Mouse (Mus musculus) heart, postnatal 36 days (tissue): Measurements from ENCODE around the gene Tstd1. TPM values are rescaled to one million over a fixed set of nuclear protein-coding genes. Genes with fewer than 3 reads are reported as not detected.
A peak's percentile ranks its signal among the peaks of the same experiment; 100 is the strongest.

ENCODE experiments used
- DNase-seq, 2 experiments: peaks; one replicate each; pipeline ENCODE4 v3.0.0; 2021 to 2022
- intact Hi-C: fragments of 180-260 bp; cut with DNase I; formaldehyde crosslinking; loops from one replicate; pipeline ENCODE4 v1.15.1; 2025
- total RNA-seq, 2 experiments: library from RNA; stranded (reverse); gene quantifications; 2 replicates each; pipeline ENCODE4 v1.2.3; 2021

The Tstd1 gene
- 1 to 10 TPM; 1.2 to 1.6 TPM for total RNA-seq

DNA sequence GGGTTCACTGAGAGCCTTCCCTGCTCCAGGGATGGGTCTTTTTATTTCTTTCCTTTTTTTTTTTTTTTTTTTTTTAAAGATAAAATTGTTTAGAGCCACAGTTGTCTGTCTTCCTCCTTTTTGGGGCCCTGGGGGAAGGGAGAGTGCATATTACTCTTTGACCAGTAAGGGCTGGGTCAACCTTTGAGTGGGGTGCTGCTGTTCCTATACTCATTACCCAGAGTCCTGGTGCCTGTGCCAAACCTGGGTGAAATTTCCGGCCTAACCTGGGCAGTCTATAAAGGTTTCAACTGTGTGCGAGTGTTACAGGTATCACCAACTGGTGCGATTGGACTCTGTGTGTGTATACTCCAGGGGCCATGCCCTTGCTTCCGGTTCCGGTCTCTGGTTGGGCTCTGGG is at the start of gene Tstd1:
Gene Tstd1, plus strand, starts transcription at position 213 of the 400 bp plus-strand sequence.
- DNase-seq, result no peak
- intact Hi-C loops, result no loop called here

DNA sequence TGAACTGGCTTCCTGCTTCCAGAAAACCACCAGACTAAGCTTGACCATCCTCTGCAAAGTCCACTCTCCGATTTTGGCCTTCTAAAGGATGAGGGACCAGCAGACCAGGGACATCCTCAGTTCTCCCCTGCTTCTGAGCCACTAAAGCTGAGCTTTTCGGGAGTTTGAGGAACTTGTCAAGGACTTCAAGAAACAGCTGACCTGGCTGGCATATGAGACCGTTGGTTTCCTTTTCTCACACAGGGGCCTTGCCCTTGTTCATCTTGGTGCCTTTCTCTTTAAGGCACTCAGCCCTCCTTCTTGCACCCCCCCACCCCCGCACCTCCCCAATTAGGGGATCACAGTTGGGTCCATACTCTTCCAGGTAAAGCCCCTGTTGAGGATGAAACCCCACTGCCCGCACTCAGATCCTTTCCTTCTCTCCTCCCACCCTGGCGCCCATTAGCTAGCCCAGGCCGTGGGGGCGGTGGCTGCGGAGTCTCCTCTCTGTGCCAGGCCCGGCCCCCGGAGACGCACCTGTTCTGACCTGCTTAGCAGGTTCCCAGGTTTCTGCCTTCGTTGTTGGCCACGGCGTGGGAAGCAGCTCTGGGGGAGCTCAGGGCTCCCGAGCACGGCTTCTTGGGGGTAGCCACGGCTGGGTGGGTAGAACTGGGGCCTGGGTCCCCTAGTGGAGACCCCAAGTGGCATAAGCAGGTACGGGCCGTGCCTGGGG is 48.7 kb upstream of the Tstd1 start, which contains the start of gene Nectin4:
Gene Nectin4, plus strand, starts transcription at position 255 of the 712 bp plus-strand sequence.
- DNase-seq, result no peak
- intact Hi-C loops, result no loop called here

DNA sequence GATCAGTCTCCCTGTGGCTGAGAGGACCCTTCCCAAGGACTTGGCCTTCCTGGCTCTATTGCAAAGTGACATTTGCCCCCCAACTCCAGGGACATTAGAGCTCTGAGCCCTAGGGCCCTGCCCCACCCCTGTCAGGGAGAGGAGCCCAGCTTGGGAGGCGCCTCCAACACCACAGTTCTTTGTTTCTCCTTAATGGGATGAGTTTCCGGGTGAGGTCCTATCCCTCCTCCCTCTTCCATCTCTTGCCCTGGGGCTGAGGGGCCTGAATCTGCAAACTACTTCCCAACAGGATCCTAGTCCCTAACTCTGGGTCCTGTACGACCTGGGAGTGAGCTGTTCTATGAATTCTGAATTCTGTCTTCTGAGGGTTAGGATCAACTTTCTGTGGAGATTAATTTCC is 45.8 kb upstream of the Tstd1 start:
- DNase-seq, result no peak
- intact Hi-C loops, result no loop called here

DNA sequence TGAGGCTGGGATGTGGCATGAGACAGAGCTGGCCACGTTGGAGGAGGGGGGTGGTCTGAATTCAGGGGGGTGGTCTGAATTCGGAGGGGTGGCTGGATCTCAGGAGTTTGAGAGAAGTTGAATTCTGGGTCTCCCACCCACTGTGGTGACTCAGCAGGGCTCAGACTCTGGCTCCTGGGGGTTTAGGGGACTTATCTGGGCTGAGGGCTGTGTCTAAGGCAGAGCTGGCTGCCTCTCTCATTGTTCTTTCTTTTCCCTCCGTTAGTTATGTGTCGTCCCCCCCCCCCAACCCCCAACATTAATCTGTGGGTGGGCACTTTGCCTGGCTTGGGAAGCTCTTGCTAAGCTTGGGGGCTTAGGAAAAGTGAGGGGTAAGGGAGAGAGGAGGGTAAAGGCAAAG is 44.7 kb upstream of the Tstd1 start:
- intact Hi-C loops, result no loop called here
- no peak for DNase-seq

DNA sequence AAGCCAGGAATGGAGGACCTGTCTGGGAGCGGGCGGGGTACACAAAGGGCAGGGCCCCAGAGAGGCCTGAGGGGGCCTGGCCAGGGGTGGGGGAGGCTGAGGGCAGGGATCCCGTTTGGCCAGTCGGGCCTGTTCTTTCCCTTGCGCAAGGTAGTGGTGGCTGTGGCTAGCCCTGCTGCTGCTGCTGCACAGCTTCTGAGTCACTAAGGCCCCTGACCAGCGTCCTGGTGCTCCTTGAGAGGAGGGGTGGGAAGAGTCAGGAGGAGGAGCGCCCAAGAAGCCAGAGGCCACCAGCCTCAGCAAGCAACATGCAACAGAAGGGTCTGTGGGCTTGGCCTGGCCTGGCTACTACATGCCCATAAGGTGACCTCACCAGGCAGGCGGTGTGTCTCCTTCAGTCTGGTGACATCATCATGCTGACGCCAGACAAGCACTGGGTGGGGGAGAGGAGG is 43.0 kb upstream of the Tstd1 start:
- intact Hi-C loops, result no loop called here
- no peak for DNase-seq

DNA sequence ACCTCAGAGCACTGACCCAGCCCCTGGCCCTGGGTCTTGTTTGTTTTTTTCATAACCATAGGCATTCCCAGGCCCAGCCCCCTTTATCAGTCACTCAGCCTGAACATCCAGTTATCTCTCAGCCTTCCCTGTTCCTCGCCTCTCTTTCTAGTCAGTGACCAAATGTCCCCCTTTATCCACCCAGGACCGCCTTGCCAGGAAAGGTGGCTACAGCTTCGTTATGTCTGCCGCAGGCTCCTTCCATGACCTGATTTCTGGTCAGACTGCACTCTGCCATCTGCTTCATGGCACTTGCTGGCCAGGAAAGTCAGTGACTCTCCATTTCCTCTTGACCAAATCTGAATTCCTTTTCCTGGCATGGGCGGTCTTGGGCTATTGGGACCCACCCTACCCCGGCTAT is 40.4 kb upstream of the Tstd1 start:
- intact Hi-C loops, result no loop called here
- DNase-seq, result no peak

DNA sequence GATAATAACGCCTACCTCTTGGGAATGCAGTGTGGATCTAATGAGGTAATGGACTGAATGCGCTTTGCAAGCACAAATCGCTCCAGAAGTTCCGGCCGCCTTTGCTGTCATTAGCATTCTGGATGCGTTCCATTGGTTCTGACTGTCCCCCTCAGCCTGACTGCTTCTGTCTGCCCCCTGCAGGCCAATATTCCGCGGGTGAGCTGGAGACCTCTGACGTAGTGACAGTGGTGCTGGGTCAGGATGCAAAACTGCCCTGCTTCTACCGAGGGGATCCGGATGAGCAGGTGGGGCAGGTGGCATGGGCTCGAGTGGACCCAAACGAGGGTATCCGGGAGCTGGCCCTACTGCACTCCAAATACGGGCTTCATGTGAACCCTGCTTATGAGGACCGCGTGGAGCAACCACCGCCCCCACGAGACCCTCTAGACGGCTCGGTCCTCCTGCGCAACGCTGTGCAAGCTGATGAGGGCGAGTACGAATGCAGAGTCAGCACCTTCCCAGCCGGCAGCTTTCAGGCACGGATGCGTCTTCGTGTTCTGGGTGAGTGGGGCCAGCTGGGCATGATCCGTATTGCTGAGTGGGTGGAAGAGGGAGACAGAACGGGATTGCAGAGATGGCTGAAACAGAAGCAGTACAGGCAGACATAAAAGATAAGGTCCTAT is 38.6 kb upstream of the Tstd1 start:
- intact Hi-C loops, result no loop called here
- peak; percentile 78 to 80 for DNase-seq

DNA sequence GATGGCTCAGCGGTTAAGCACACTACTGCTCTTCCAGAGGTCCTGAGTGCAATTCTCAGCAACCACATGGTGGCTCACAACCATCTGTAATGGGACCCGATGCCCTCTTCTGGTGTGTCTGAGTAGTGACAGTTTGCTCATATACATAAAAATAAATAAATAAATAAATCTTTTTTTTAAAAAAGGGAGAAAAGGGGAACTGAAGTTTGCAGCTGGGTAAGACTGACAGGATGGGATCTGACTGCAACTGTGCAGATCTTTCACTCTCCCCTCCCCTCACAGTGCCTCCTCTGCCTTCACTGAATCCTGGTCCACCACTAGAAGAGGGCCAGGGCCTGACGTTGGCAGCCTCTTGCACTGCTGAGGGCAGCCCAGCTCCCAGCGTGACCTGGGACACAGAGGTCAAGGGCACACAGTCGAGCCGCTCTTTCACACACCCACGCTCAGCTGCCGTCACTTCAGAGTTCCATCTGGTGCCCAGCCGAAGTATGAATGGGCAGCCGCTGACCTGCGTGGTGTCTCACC is 36.5 kb upstream of the Tstd1 start:
- intact Hi-C loops, result no loop called here

DNA sequence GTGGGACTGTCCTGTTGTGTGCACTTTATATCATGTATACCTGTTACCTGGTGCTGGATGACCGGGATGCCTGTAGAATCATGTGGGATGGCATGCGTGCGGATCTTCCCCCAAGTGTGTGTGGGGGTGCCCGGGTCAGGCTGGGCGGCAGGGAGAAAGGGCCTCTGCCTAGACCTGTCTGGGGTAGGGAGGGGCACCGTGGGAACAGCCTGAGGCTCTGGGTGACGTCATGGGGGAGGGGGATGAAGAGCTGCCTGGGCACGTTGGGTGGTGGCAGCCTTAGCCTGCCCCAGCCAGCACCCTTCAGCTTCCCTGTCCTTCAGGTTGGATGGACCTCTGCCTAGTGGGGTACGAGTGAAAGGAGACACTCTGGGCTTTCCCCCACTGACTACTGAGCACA is 34.3 kb upstream of the Tstd1 start:
- DNase-seq, result no peak
- intact Hi-C loops, result no loop called here

More for the DNA sequence above, 36.5 kb upstream of the Tstd1 start:
- no peak for DNase-seq

DNA sequence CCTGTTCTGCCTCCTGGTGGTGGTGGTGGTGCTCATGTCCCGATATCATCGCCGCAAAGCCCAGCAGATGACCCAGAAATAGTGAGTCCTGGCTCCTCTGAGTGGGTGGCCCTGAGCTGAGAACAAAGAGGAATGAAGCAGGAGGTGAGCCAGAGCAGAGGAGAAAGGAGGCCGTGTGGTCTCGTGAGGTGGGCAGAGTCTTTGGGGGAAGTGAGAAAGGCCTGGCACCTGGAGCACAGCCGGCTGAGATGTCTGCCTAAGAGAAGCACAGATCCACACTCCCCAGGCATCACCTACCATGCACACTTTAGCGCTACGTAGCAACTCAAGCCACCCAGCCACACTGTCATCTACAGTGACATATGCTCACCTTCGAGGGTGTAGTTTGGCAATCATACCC is 33.5 kb upstream of the Tstd1 start:
- no peak for DNase-seq
- intact Hi-C loops, result no loop called here

DNA sequence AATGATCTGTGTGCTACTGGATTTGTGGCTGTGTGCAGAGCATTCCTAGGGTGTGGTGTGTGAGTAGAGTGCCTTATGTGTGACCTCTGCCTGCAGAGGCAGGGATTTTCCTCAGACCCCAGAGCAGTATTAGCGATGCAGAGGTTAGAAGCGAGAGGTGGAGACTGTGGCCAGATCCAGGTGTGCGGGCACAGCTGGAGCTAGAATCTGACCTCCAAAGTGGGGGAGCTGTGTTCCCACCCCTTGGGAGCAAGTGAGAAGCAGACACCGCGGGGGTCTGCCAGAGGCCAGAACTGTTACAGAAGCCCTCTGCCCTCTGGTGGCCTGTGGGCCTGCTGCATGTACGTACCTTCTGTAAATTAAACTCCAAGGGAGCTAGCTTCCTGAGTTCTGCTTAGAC is 31.6 kb upstream of the Tstd1 start:
- no peak for DNase-seq
- intact Hi-C loops, result no loop called here

DNA sequence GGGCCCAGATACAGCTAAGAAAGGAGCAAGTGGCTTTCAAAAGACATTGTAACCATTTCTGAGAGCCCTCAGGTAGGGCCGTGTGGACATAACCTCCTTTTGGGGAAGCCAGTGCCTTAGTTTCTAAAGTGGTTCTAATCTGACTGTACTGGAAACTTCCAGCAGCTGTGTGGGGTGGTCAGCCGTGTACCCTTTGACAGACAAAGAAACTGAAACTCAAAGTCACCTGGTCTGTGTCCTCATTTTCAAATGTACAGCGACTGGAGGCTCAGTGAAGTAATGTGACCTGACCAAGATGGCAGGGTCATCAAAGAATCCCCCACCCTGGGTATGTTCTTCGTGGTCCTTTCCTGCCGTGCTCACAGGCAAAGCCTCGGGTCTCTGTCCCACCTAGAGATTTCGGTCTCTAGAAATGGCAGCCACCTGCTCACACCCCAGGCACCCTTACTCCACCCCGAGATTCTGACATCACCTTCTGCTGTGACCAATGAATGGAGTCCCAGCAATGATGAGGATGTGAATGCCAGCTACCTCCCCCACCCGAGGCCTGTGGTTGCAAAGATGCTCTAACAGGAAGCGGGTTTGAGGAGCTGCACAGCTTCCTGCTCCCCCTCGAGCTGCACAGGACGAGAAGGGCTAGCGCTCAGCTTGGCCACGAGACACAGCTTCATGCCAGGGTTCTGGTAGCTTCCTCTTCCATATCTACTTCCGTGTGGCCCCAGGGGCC is 30.1 kb upstream of the Tstd1 start, which contains the start of gene Arhgap30:
Gene Arhgap30, plus strand, starts transcription at position 579 of the 727 bp plus-strand sequence.
- intact Hi-C loops, result no loop called here
- peak in 1 of 2 experiments; percentile 44 for DNase-seq

DNA sequence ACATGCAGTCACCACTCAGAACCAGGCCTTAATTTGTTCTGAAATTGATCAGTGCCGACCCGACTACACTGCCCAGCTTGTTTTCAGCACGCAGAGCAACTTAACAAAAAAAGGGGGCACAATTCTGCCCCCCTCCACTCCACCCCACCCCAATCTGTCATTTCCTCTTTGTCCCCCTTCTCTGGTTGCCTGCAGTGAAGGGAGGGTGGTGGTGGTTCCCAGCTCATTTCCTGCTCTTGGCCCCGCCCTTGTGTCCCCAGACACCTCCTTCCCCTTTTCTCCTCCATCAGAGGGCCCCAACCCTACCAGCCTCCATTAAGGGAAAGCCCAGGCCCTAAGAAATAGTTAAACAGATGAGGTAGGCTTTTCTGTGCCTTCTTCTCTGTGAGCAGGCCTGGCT is 28.6 kb upstream of the Tstd1 start:
- intact Hi-C loops, result no loop called here
- DNase-seq, result peak; percentile 21 to 26

DNA sequence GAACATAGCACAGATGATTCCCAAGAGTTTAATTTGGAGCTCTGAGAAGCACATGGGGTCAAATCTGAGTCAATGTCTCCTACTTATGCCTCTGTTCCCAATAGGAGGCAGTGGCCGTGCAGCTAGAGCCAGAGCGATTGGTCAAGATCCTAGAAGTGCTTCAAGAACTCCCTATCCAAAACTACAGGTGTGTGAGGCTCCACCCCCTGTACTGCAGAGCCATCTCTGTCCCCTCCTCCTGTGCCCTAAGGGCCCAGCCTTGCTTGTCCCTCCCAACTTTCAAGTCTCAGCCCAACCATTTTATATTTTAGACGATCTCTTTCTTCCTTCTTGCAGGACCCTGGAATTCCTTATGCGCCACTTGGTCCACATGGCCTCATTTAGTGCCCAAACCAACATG is 16.9 kb upstream of the Tstd1 start:
- no peak for DNase-seq
- intact Hi-C loops, result no loop called here

DNA sequence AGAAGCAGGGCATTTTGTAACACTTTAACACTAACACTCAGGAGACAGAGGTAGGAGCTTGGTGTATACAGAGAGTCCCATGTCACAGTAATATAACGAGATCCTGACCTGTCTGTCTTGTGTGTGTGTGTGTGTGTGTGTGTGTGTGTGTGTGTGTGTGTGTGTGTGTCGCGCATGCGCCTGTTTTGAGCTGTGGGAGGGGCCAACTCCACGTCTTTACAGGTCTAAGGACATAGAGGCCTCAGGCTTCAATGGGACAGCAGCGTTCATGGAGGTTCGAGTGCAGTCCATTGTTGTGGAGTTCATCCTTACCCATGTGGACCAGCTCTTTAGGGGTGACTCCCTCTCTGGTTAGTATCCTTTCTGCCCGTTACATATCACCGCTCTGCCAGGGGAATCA is 15.7 kb upstream of the Tstd1 start:
- no peak for DNase-seq
- intact Hi-C loops, result no loop called here

DNA sequence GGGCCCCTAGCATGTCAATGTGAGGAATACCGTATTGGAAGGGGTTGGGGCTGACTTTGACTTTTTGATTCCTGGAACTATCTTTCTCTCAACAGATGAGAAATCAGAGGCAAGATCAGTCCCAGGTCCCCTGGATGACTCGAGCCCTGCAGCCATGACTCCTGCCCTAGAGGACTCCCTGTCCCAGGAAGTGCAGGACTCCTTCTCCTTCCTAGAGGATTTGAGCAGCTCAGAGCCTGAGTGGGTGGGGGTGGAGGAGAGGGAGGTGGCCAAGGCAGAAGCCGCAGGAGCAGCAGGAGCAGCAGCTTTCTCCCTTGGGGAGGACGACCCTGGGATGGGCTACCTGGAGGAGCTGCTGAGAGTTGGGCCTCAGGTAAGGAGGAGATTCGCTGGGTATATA is 11.4 kb upstream of the Tstd1 start:
- intact Hi-C loops, result no loop called here
- DNase-seq, result no peak

DNA sequence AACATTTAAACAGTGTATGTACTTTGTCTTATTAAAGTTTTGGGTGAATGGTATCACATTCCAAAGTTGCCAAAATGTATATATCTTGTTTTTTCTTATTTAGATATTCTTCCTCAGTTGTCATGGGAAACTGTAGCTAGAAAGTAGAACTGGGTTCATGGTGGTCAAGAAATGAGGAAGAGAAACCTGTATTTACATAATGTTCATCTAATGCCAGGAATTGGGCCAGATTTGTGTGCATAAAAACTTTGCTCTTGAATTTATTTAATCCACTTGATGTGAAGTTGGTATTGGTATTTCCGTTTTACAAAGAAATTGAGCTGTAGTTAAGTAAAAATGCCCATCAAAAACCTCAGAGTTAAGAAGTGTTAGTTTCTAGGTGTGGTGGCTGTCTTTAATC is 8.4 kb upstream of the Tstd1 start:
- no peak for DNase-seq
- intact Hi-C loops, result loop anchor here (2.0 to 5.0 kb wide), 4 partner anchors 42 to 118 kb away; partner anchors contain the start of gene Klhdc9

DNA sequence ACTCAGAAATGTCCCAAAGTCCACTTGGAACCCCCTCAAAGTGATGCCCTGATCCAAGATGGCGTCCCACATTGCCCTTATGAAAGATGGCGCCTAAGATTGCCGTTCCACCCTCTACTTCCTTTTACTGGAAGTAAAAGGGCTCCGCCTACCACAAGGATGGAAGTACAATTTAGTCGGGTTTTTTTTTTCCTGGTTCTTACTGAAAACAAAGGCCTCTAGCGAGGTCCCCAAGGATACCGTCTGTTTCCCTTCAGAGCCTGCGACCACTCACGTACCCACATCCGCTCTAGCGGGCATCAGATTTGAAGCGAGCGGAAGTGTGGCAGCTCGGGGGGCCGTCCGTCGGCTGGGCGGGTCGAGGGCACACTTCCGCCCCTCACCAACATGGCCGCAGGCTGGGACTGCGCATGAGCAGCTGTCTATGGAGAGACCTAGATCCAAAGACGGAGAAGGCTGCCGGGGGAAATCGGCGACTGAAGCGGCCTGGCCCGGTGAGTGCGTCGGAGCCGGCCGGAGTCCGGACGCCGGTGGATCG is 7.7 kb upstream of the Tstd1 start, which contains the start of gene Usf1:
Gene Usf1, plus strand, starts transcription at position 367 of the 538 bp plus-strand sequence.
- intact Hi-C loops, result loop anchor here (1.0 to 5.0 kb wide), 6 partner anchors 41 to 119 kb away; partner anchors contain the start of genes Dedd and Klhdc9
- DNase-seq, result peak; percentile 93 to 95

DNA sequence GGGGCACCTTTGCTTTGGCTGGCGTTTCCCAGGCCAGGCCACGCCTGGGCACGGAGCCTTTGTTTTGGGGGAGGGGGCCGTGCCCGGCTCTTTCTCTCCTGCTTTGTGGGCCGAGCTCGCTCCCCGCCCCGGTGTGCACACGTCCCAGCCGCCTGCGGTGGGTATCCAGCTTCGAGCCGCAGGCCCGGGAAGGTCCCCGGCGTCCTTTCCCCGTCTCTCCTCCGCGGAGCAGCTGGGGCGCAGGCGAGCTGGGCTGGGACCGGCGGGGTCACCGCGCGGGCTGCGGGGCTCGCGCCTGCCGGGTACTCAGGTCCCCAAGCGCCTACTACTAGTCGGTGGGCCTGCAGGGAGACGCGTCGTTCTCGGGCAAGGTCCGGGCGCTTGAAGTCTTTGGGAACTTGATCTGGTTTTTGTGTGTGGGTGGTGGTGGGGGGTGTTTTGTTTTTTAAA is 7.2 kb upstream of the Tstd1 start:
- intact Hi-C loops, result loop anchor here (1.0 to 5.0 kb wide), 6 partner anchors 41 to 119 kb away; partner anchors contain the start of genes Dedd and Klhdc9
- no peak for DNase-seq

DNA sequence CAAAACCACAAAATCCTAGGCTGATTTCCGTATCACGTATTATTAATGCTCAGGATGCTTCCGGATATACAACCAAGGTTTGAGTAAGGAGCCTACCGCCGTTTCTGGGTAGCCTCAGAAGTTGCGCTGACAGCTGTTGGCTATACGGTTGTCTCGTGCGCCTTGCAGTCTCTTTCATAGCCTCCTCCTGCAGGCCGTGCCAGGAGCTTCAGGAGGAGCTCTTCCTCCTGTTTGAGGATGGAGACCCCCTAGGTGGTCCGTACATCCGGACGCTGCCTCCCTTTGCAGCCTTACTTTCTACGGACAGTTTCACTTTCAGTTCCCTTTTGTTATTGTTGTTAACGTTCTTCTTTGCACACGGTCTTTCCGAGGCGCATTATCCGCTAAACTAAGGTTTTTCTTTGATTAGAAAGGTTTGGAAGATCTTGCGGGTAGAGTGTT is 6.7 kb upstream of the Tstd1 start:
- intact Hi-C loops, result loop anchor here (1.0 to 5.0 kb wide), 3 partner anchors 25 to 120 kb away; partner anchors contain the start of gene F11r
- DNase-seq, result peak; percentile 55 to 64
